Mouse (Mus musculus) heart, embryonic 14.5 days (tissue): ENCODE measurements at regions not wholly inside any gene's neighbourhood (a gene's known extent, or its start where the extent isn't known, plus 50 kb on each side); places are given as distances from the start of the nearest gene placed in this dataset.

Experiments used
- ATAC-seq: fragments of 200-750 bp; cut with Nextera tagmentation; 2 replicates; pipeline ENCODE4 v1.8.0; 2017; ENCODE audit warnings: low read depth, moderate TSS enrichment; ENCODE audit not compliant: insufficient number of reproducible peaks, insufficient read depth, low FRiP score
- H3K27ac ChIP-seq, 2 experiments: fragments of 200-500 bp in 1 of 2; fragments of 300-500 bp in 1 of 2; sonication (generic) in 1 of 2; replicated peaks in 1 of 2; 2 replicates each; pipeline ENCODE4 v1.5.1; 2012 to 2014; ENCODE audit warnings: low read depth in 2 of 2, low read length in 2 of 2, control low read depth in 1 of 2, mild to moderate bottlenecking in 1 of 2, mixed read lengths in 1 of 2; ENCODE audit not compliant: control insufficient read depth in 1 of 2, insufficient read depth in 1 of 2
- H3K27me3 ChIP-seq: fragments of 300-500 bp; sonication (generic); 2 replicates; pipeline ENCODE4 v1.6.1; 2014; ENCODE audit warnings: mild to moderate bottlenecking, low read length, control low read depth; ENCODE audit not compliant: control insufficient read depth, insufficient read depth
- H3K36me3 ChIP-seq: fragments of 300-500 bp; sonication (generic); 2 replicates; pipeline ENCODE4 v1.6.1; 2014; ENCODE audit warnings: mild to moderate bottlenecking, control low read depth, low read length, mixed read lengths; ENCODE audit not compliant: control insufficient read depth, insufficient read depth
- H3K4me1 ChIP-seq, 2 experiments: fragments of 200-500 bp in 1 of 2; fragments of 300-500 bp in 1 of 2; sonication (generic) in 1 of 2; 2 replicates each; pipeline ENCODE4 v1.6.1; 2012 to 2014; ENCODE audit warnings: low read length in 2 of 2, control low read depth in 1 of 2, mixed read lengths in 1 of 2; ENCODE audit not compliant: control insufficient read depth in 2 of 2, insufficient read depth in 2 of 2
- H3K4me2 ChIP-seq: fragments of 300-500 bp; sonication (generic); 2 replicates; pipeline ENCODE4 v1.6.1; 2014; ENCODE audit warnings: mild to moderate bottlenecking, low read length
- H3K4me3 ChIP-seq, 2 experiments: fragments of 200-500 bp in 1 of 2; fragments of 300-500 bp in 1 of 2; sonication (generic) in 1 of 2; 2 replicates each; pipeline ENCODE4 v1.5.1; 2012 to 2014; ENCODE audit warnings: low read length in 2 of 2, mild to moderate bottlenecking in 2 of 2, control low read depth in 1 of 2, low read depth in 1 of 2, moderate library complexity in 1 of 2; ENCODE audit not compliant: control insufficient read depth in 1 of 2, insufficient read depth in 1 of 2
- H3K9ac ChIP-seq: fragments of 300-500 bp; sonication (generic); 2 replicates; pipeline ENCODE4 v1.6.1; 2014; ENCODE audit warnings: mild to moderate bottlenecking, low read length
- H3K9me3 ChIP-seq: fragments of 300-500 bp; sonication (generic); 2 replicates; pipeline ENCODE4 v1.6.1; 2016; ENCODE audit warnings: low read length, control low read depth; ENCODE audit not compliant: control insufficient read depth
- WGBS: fragments of 180-500 bp; shearing (Covaris S2); extraction: QIAGEN DNeasy Blood & Tissue Kit; methylation state at CpG from one replicate; pipeline ENCODE4 v1.1.7; 2014; 5-methylcytosine and 5-hydroxymethylcytosine counted together

- Histone ChIP-seq H3K4me3 (no peak overlapping the region), H3K4me1 (peaks cover 9 to 20% of the 10 kb centered on the region in 2 experiments), H3K36me3 (no peaks in the 10 kb centered on the region), H3K9ac (no peak overlapping the region), H3K4me2 (no peak overlapping the region), H3K9me3 (no peaks in the 10 kb centered on the region), H3K27ac (no peak overlapping the region), H3K27me3 (0 out of 2 replicates have a peak, but pooled peaks cover 1% of the 10 kb centered on the region)
- ATAC-seq = no peak
- WGBS = 44% methylated on average over 3 of the region's 3 CpGs
Measured at GRCm38 (mm10) chr6:94867952-94868351, 168.0 kb upstream of the Lrig1 start.

- Histone ChIP-seq H3K9ac (no peak overlapping the region), H3K9me3 (no peaks in the 10 kb centered on the region), H3K4me2 (peak overlapping the region; percentile 3), H3K36me3 (no peaks in the 10 kb centered on the region), H3K4me3 (no peak overlapping the region), H3K27ac (peak overlapping the region; percentile 64 to 73), H3K4me1 (peaks cover 9 to 20% of the 10 kb centered on the region in 2 experiments), H3K27me3 (0 out of 2 replicates have a peak, but pooled peaks cover 4% of the 10 kb centered on the region)
- ATAC-seq = peak; percentile 72
- 22% methylated on average over 2 of the region's 2 CpGs for WGBS
Measured at GRCm38 (mm10) chr6:94865498-94865897, 165.5 kb upstream of the Lrig1 start.

GRCm38 (mm10) chr6:94858121-94858621, 158.2 kb upstream of the Lrig1 start:
- Histone ChIP-seq H3K4me3 (no peak overlapping the region), H3K36me3 (no peaks in the 10 kb centered on the region), H3K9me3 (no peaks in the 10 kb centered on the region), H3K4me2 (no peak overlapping the region), H3K27me3 (0 out of 2 replicates have a peak, but pooled peaks cover 4% of the 10 kb centered on the region), H3K9ac (no peak overlapping the region), H3K4me1 (no peaks in the 10 kb centered on the region; a peak in 1 of 4 replicates), H3K27ac (no peak overlapping the region)
- no peak for ATAC-seq
- WGBS = 79% methylated on average over 5 of the region's 5 CpGs

- WGBS = 34% methylated on average over 5 of the region's 5 CpGs
- Histone ChIP-seq H3K27me3 (no peaks in the 10 kb centered on the region), H3K4me2 (no peak overlapping the region), H3K9me3 (no peaks in the 10 kb centered on the region), H3K27ac (no peak overlapping the region), H3K4me1 (no peaks in the 10 kb centered on the region; a peak in 1 of 4 replicates), H3K9ac (no peak overlapping the region), H3K4me3 (no peak overlapping the region), H3K36me3 (no peaks in the 10 kb centered on the region)
- no peak for ATAC-seq
Measured at GRCm38 (mm10) chr6:94850121-94850520, 150.2 kb upstream of the Lrig1 start.

GRCm38 (mm10) chr6:94849533-94849932, 149.6 kb upstream of the Lrig1 start:
- Histone ChIP-seq H3K4me3 (no peak overlapping the region), H3K4me1 (no peaks in the 10 kb centered on the region; a peak in 1 of 4 replicates), H3K36me3 (no peaks in the 10 kb centered on the region), H3K9me3 (no peaks in the 10 kb centered on the region), H3K27me3 (no peaks in the 10 kb centered on the region), H3K9ac (no peak overlapping the region), H3K27ac (no peak overlapping the region), H3K4me2 (no peak overlapping the region)
- 84% methylated on average over 3 of the region's 3 CpGs for WGBS
- ATAC-seq = no peak

GRCm38 (mm10) chr6:94848437-94848836, 148.5 kb upstream of the Lrig1 start:
- no peaks in the 10 kb centered on the region for H3K9me3 ChIP-seq
- no peaks in the 10 kb centered on the region for H3K36me3 ChIP-seq
- WGBS = 48% methylated on average over 1 of the region's 1 CpGs
- H3K4me3 ChIP-seq = no peak overlapping the region
- no peak for ATAC-seq
- no peaks in the 10 kb centered on the region; a peak in 1 of 4 replicates for H3K4me1 ChIP-seq
- no peak overlapping the region for H3K4me2 ChIP-seq
- no peaks in the 10 kb centered on the region for H3K27me3 ChIP-seq
- no peak overlapping the region for H3K9ac ChIP-seq
- no peak overlapping the region for H3K27ac ChIP-seq

- 55% methylated on average over 6 of the region's 6 CpGs for WGBS
- H3K36me3 ChIP-seq = no peaks in the 10 kb centered on the region
- H3K4me3 ChIP-seq = no peak overlapping the region
- no peak overlapping the region for H3K4me2 ChIP-seq
- no peak overlapping the region for H3K9ac ChIP-seq
- no peaks in the 10 kb centered on the region; a peak in 1 of 4 replicates for H3K4me1 ChIP-seq
- no peak overlapping the region for H3K27ac ChIP-seq
- no peaks in the 10 kb centered on the region for H3K9me3 ChIP-seq
- no peak for ATAC-seq
- no peaks in the 10 kb centered on the region for H3K27me3 ChIP-seq
Measured at GRCm38 (mm10) chr6:94845821-94846220, 145.9 kb upstream of the Lrig1 start.

- no peak overlapping the region for H3K9ac ChIP-seq
- ATAC-seq = no peak
- H3K4me3 ChIP-seq = no peak overlapping the region
- H3K27ac ChIP-seq = no peak overlapping the region
- WGBS = 87% methylated on average over 9 of the region's 9 CpGs
- H3K27me3 ChIP-seq = no peaks in the 10 kb centered on the region
- H3K9me3 ChIP-seq = no peaks in the 10 kb centered on the region
- H3K4me2 ChIP-seq = no peak overlapping the region
- H3K4me1 ChIP-seq = no peaks in the 10 kb centered on the region
- H3K36me3 ChIP-seq = no peaks in the 10 kb centered on the region
Measured at GRCm38 (mm10) chr6:94842856-94843255, 142.9 kb upstream of the Lrig1 start.
